Mouse (Mus musculus): ENCODE data around the gene Krtap4-16.
"Not testable (repeated sequence)": the region's sequence is repeated elsewhere in the genome, so short reads cannot be mapped to it uniquely, and the experiment has no call there.

Krtap4-16 gene

DNA sequence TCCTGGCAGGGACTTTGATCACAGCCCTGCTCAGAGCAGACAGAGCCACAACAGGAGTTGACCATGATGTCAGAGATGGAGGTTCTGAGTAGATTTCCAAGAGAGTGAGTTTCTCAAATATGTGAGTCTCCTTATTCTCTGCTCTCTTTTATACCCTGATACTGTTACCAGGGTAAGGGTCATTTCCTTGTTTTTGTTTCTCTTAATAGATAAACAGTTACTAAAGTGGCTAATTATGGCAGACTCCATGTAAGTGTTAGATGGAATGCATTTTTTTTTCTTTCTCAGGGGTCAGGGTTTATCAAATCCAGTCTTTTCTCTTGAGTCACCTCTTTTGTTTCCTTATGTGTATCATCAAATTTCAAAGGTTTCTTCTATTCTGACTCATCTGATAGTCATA, at the start of gene Krtap4-16:
Gene Krtap4-16, minus strand, starts transcription at position 101 of the 400 bp plus-strand sequence.
- no peak for DNase-seq

DNA sequence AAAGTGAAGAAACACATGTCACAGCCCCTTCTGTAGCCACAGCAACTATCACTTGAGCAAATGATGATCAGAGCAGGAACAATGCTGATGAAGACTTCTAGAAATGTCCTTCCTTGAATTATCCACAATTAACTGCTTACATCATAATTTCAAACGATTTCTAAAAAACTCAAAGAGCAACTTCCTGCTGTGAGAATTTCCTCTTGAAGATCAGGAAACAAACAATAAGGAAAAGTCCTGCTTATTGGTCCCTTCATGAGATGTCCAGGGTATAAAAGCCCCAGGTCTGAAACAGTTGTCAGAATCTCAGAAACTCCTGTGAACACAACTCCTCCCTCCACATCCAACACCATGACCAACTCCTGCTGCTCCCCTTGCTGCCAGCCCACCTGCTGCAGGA, 27.5 kb upstream of the Krtap4-16 start, which contains the start of gene Gm11567:
Gene Gm11567, plus strand, starts transcription at position 301 of the 400 bp plus-strand sequence.
- not testable (repeated sequence) for DNase-seq

DNA sequence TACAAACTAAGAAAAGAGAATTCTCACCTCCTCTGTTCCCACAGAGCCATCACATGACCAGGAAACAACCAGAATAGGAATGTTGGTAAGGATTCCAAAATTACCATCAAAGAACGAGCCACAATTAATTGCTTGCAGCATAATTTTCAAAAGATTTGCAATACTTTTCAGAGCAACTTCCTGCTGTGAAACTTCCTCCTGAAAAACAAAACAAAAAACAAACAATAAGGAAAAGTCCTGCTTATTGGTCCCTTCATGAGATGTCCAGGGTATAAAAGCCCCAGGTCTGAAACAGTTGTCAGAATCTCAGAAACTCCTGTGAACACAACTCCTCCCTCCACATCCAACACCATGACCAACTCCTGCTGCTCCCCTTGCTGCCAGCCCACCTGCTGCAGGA, 21.7 kb upstream of the Krtap4-16 start, which contains the start of gene Krtap9-1:
Gene Krtap9-1, plus strand, starts transcription at position 301 of the 400 bp plus-strand sequence.
- not testable (repeated sequence) for DNase-seq

DNA sequence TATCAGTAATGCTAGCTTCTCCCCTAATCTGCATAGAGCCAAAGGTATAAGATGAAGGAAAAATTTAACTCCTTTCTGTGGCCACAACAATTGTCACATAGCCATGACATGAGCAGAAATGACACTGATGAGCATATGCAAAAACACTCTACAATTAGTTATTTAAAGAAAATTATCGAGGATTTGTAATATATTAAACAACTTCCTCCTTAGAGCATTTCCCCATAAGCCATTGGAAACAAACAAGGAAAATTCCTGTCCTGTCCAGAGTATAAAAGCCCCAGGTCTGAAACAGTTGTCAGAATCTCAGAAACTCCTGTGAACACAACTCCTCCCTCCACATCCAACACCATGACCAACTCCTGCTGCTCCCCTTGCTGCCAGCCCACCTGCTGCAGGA, 12.8 kb upstream of the Krtap4-16 start, which contains the start of gene Gm11559:
Gene Gm11559, plus strand, starts transcription at position 301 of the 400 bp plus-strand sequence.
- DNase-seq, result not testable (repeated sequence)

DNA sequence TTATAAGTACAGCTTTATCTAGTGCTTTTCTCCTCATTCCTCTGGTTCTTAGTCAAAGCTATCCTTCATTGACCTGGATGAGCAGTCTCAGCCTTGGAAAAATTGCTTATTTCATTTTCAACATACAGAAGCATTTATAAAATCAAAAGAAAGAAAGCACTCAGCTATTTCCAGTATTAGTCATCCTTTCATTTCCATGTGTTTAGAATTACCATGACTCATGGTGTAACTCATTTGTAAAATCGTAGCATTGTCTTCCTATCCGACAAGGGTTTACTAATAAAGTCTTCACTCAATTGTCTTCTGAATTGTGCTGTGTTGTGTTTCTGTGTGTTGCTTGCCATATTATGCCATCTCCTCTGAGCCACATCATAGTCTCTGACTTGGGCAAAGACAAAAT, 7.4 kb upstream of the Krtap4-16 start:
- DNase-seq, result no peak

DNA sequence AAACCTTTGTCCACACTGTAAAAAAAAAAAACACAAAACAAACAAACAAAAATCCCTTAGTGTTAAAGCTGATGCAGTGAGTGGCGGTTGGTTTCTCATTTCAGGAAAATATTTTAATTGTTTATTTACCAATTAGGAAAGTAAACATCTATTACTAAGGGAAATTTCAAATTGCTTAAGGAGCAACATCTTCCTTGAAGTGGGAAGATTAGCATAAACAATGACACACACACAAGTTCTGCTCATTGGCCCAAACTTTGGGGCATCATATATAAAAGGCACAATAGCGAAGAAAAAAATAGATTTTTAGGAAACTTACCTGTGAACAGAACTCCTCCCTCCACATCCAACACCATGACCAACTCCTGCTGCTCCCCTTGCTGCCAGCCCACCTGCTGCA, 6.2 kb upstream of the Krtap4-16 start, which contains the start of gene Gm11568:
Gene Gm11568, plus strand, starts transcription at position 301 of the 400 bp plus-strand sequence.
- DNase-seq, result no peak

DNA sequence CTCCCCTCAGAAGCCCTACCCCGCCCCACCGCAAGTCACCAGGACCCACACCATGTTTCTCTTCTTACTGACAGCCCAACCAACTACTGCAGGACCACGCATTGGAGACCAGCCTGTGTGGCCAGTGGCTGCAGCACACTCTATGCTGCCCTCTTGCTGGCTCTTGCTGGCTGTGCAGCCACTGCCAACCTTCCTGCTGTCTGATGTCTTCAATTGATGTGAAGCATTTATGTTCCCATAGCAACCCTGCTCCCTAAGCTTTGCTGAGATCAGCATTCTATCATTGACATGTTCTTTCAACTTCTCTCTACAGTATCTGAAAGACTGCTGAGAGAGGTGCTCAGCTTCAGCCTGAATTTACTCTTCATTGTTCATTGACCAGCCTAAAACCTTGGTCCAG, 2.7 kb upstream of the Krtap4-16 start:
- DNase-seq, result no peak

DNA sequence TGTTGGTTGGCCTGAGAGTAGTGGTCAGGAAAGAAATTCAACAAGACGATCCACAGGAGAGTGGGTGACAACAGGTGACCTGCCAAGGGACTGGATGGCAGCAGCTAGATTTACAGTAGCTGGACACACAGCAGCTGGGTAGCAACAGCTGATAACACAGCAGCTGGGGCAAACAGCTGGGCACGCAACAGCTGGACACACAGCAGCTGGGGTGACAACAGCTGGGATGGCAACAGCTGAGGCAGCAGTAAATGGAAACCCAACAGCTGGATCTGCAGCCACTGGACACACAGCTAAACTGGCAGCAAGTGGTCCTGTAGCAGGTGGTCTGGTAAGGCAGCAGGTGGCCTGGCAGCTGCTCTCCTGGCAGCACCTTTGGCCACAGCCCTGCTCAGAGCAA, 4.7 kb downstream of the Krtap4-16 start:
- DNase-seq, result no peak

DNA sequence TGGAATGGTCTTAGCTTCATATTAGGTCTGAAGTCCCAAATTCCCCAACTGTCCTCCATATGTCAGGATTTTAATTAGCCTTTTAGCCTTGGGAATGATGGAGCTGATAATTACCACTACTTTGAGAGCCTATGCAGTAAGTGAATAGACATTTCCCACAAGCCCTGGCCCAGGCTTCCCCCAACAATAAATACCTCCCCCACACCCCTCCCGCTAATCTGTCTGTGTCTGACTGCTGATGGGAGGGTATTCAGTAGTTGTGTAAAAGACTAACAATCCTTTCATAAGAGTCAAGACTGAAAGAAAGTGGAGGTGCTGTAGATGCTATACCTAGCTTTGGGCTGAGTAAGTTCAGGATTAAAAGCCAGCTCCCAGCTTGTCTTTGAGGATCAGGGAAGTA, 9.2 kb downstream of the Krtap4-16 start:
- no peak for DNase-seq

DNA sequence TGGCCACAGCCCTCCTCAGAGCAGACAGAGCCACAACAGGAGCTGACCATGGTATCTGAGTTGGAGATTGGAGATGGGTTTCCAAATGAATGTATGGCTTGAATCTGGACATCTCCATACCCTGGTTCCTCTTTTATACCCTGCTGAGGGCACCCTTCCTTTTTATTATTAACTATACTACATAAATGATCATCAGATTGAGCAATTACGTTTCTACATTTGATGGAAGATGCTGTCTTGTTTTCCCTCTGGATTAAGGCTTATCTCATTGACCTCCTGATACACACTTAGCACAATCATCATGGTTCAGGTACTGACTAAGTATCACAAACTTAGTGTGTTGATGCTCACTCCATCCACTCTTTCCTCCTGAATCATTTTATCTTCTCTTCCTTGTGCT, 13.4 kb downstream of the Krtap4-16 start, which contains the start of gene 2300003K06Rik:
Gene 2300003K06Rik, minus strand, starts transcription at position 101 of the 400 bp plus-strand sequence.
- DNase-seq, result no peak

DNA sequence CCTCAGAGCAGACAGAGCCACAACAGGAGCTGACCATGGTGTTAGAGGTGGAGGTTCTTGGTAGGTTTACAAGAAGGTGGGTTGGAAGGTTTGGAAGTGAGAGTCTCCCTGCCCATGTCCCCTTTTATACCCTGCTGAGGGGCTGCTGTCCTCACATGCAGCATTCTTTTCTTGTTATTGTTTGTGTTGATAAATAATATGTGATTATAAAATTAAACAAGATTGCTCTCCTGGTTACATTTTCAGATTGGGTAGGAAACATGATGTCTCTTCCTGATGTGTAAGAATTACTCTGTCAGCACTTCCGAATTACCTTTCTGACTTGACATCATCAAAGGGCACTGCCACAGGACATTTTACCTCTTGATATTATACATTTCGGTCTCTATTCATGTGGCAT, 35.8 kb downstream of the Krtap4-16 start, which contains the start of gene Gm11564:
Gene Gm11564, minus strand, starts transcription at position 101 of the 400 bp plus-strand sequence.
- DNase-seq, result not testable (repeated sequence)

DNA sequence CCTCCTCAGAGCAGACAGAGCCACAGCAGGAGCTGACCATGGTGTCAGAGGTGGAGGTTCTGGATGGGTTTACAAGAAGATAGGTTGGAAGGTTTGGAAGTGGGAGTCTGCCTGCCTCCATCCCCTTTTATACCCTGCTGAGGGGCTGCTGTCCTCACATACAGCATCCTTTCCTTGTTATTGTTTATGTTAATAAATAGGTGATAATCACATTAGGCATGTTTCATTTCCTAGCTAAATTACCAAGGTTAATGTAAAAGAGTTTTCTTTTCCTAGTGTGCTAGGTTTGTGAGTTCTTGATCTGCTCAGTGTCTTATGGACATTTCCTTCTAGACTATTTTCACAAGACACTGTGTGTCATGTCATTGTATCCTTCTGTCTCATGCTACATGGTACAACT, 41.6 kb downstream of the Krtap4-16 start, which contains the start of gene Krtap4-13:
Gene Krtap4-13, minus strand, starts transcription at position 101 of the 400 bp plus-strand sequence.
- DNase-seq, result not testable (repeated sequence)

DNA sequence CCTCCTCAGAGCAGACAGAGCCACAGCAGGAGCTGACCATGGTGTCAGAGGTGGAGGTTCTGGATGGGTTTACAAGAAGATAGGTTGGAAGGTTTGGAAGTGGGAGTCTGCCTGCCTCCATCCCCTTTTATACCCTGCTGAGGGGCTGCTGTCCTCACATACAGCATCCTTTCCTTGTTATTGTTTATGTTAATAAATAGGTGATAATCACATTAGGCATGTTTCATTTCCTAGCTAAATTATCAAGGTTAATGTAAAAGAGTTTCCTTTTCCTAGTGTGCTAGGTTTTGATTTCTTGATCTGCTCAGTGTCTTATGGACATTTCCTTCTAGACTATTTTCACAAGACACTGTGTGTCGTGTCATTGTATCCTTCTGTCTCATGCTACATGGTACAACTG, 47.1 kb downstream of the Krtap4-16 start, which contains the start of gene Gm11554:
Gene Gm11554, minus strand, starts transcription at position 101 of the 400 bp plus-strand sequence.
- not testable (repeated sequence) for DNase-seq

All from right cerebral cortex, postnatal 14 days (tissue).